Mouse (Mus musculus) lung, adult 2 months (tissue): Measurements from ENCODE around the gene Sorcs3.

Experiments
- CTCF ChIP-seq: fragments of 200-500 bp; IDR thresholded peaks from 2 replicates; pipeline ENCODE4 v1.5.1; 2011; ENCODE audit warnings: mild to moderate bottlenecking, low read length, control low read depth; ENCODE audit not compliant: insufficient read depth
- POLR2A ChIP-seq: fragments of 200-500 bp; IDR thresholded peaks from 2 replicates; pipeline ENCODE4 v1.6.1; 2011; ENCODE audit warnings: low read depth, mild to moderate bottlenecking, control low read depth, low read length, borderline replicate concordance; ENCODE audit errors: extremely low read depth

DNA sequence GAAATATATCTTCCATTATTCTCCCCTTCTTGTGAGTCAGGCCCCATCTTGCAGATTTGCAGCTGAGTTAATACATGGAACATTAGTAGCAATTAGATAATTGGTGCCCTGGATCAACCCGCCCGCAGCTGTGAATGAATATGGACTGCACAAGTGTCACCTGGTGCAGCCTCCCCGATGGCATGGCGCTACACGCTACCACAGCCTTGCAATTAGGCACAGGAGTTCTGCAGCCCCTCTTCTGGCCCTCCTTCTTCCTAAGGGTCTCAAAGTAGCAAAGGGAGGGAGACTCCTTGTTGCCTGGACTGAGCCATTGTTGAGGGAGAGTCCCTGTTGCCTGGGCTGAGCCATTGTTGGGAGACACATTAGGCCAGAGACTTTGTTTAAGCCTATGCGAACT is 76.4 kb downstream of the Sorcs3 start:
- TF ChIP-seq CTCF: no peak
- TF ChIP-seq POLR2A: no peak
